Mouse (Mus musculus) fat pad, adult 2 months (tissue): ENCODE results near the gene 1110065P20Rik.
A peak's percentile ranks its signal among the peaks of the same experiment; 100 is the strongest.

Experiments
- DNase-seq: peaks from one replicate; pipeline ENCODE4 v3.0.0-alpha.2; 2011; ENCODE audit warnings: low read depth, low spot score; ENCODE audit errors: extremely low read depth

1110065P20Rik gene

GRCm38 (mm10) chr4:124850933-124851658 lies at the start of gene 1110065P20Rik:
Gene 1110065P20Rik (minus strand): TSS chr4:124851196.
- no peak for DNase-seq

- no peak for DNase-seq
Measured at GRCm38 (mm10) chr4:124899906-124900305, 48.9 kb upstream of the 1110065P20Rik start.

- no peak for DNase-seq
Measured at GRCm38 (mm10) chr4:124898428-124898827, 47.4 kb upstream of the 1110065P20Rik start.

GRCm38 (mm10) chr4:124894508-124895428 lies 43.8 kb upstream of the 1110065P20Rik start:
- no peak for DNase-seq

GRCm38 (mm10) chr4:124893769-124894168 lies 42.8 kb upstream of the 1110065P20Rik start:
- DNase-seq = no peak

- no peak for DNase-seq
Measured at GRCm38 (mm10) chr4:124890831-124891230, 39.8 kb upstream of the 1110065P20Rik start.

- no peak for DNase-seq
Measured at GRCm38 (mm10) chr4:124889935-124890334, 38.9 kb upstream of the 1110065P20Rik start.

GRCm38 (mm10) chr4:124888702-124889101 lies 37.7 kb upstream of the 1110065P20Rik start:
- DNase-seq = peak; percentile 1

GRCm38 (mm10) chr4:124882151-124882729 lies 31.2 kb upstream of the 1110065P20Rik start:
- DNase-seq = no peak

GRCm38 (mm10) chr4:124881341-124881908 lies 30.4 kb upstream of the 1110065P20Rik start:
- DNase-seq = no peak

GRCm38 (mm10) chr4:124880599-124880998 lies 29.6 kb upstream of the 1110065P20Rik start, which contains the start of gene Epha10:
Gene Epha10 (plus strand): TSS chr4:124880899.
- no peak for DNase-seq

- DNase-seq = no peak
Measured at GRCm38 (mm10) chr4:124872719-124873118, 21.7 kb upstream of the 1110065P20Rik start.

- DNase-seq = no peak
Measured at GRCm38 (mm10) chr4:124861283-124862188, 10.5 kb upstream of the 1110065P20Rik start, which contains the start of gene Maneal. Gene Maneal (minus strand): TSS chr4:124862171.

- DNase-seq = no peak
Measured at GRCm38 (mm10) chr4:124860446-124860845, 9.4 kb upstream of the 1110065P20Rik start.

GRCm38 (mm10) chr4:124858370-124858769 lies 7.4 kb upstream of the 1110065P20Rik start:
- no peak for DNase-seq

GRCm38 (mm10) chr4:124856294-124856693 lies 5.3 kb upstream of the 1110065P20Rik start:
- peak; percentile 47 for DNase-seq

GRCm38 (mm10) chr4:124850261-124850913 lies 609 bp downstream of the 1110065P20Rik start, which contains the start of gene Yrdc:
Gene Yrdc (plus strand): TSS chr4:124850679.
- DNase-seq = no peak

GRCm38 (mm10) chr4:124849631-124850260 lies 1.2 kb downstream of the 1110065P20Rik start:
- peak; percentile 70 for DNase-seq

- no peak for DNase-seq
Measured at GRCm38 (mm10) chr4:124847573-124847972, 3.4 kb downstream of the 1110065P20Rik start.
